Mouse (Mus musculus): ENCODE results near the gene Cygb. TPM values are rescaled to one million over a fixed set of nuclear protein-coding genes. Genes with fewer than 3 reads are reported as not detected.

Gene Cygb
- total and polyA plus RNA-seq, 2 experiments from 2014 or later, result 21.1 to 38.8 TPM

DNA sequence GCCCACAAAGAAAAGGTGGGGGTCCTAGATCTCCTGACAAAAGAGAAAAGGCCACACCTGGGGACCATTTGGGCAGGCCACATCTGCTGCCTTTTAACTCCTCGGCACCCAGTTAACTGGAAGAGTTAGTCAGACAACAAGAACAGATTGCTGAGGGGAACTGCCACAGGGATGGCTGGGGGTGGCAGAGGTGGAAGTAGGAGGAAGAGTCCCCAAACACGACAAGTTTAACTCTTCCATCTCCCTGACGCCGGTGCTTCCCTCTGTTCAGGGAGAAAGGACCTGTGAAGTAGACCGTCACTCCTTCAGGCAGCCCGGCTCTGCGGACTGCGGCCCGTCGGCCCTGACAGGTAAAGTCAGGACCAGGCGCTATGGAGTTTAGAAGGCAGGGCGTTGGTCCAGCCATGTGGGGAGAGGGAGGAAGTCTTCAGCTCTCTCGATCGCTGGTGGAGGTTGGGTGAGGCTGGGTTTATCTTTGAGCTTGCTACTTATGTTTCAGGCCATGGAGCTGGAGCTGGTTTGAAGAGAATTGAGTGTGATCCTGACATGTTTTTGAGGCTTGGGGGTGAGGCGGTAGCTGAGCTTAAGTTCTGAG, 5.0 kb upstream of the Cygb start:
- ATAC-seq (ENCODE audit: insufficient read depth, low read depth) (no peak), DNase-seq (ENCODE audit: low spot score) (no peak)
- H3K9me3 ChIP-seq (replicated peaks; ENCODE audit: control insufficient read depth, low read length), result no peaks in the 10 kb centered on the region
- no peak overlapping the region for H3K4me2 ChIP-seq (ENCODE audit: low read depth, low read length)
- H3K9ac ChIP-seq (replicated peaks; ENCODE audit: low read depth, low read length), result no peak overlapping the region
- no peaks in the 10 kb centered on the region for H3K36me3 ChIP-seq (replicated peaks; ENCODE audit: control insufficient read depth, insufficient read depth, low read length)
- peaks cover 32% of the 10 kb centered on the region for H3K4me1 ChIP-seq (ENCODE audit: control insufficient read depth, insufficient read depth)
- TF ChIP-seq EP300 (IDR thresholded peaks at IDR 0.05; ENCODE audit: low read depth) (no peak), CTCF (IDR thresholded peaks at IDR 0.05; ENCODE audit: low read depth) (no peak)
- WGBS, result 80% methylated on average over 15 of the region's 15 CpGs
- peaks cover 13% of the 10 kb centered on the region; the same call in 1 of the 2 replicates for H3K27me3 ChIP-seq (ENCODE audit: control insufficient read depth, insufficient read depth, low read length)
- no peak overlapping the region for H3K27ac ChIP-seq (ENCODE audit: low read depth)
- no peak overlapping the region for H3K4me3 ChIP-seq (ENCODE audit: low read depth, low read length)

DNA sequence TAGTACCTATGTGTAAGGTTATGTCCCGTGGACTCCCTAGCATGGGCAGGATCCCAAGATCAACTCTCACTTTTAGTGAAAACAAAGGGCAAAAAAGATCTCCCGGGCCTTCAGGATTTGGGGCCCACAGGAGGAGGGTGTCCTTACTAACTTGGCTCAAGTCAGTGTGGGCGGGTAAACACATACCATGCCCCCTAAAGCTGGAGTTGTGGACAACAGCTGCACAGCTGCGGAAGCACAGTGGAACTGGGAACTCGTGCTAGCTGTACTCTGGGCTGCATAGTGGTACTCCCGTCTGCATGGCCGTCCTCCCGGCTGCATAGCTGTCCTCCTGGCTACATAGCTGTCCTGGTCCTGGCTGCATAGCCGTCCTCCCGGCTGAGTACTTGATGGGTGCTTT, 4.1 kb upstream of the Cygb start:
- Histone ChIP-seq H3K27ac (ENCODE audit: low read depth) (peak overlapping the region; percentile 85; the same call in 1 of the 2 replicates), H3K4me1 (ENCODE audit: control insufficient read depth, insufficient read depth) (peaks cover 35% of the 10 kb centered on the region), H3K36me3 (replicated peaks; ENCODE audit: control insufficient read depth, insufficient read depth, low read length) (no peaks in the 10 kb centered on the region), H3K9me3 (replicated peaks; ENCODE audit: control insufficient read depth, low read length) (no peaks in the 10 kb centered on the region), H3K27me3 (ENCODE audit: control insufficient read depth, insufficient read depth, low read length) (peaks cover 21% of the 10 kb centered on the region), H3K4me2 (ENCODE audit: low read depth, low read length) (no peak overlapping the region), H3K4me3 (ENCODE audit: low read depth, low read length) (no peak overlapping the region), H3K9ac (replicated peaks; ENCODE audit: low read depth, low read length) (no peak overlapping the region)
- TF ChIP-seq EP300 (IDR thresholded peaks at IDR 0.05; ENCODE audit: low read depth) (no peak), CTCF (IDR thresholded peaks at IDR 0.05; ENCODE audit: low read depth) (no peak)
- DNase-seq (ENCODE audit: low spot score) (no peak), ATAC-seq (ENCODE audit: insufficient read depth, low read depth) (no peak; the same call in 1 of the 2 replicates)
- 69% methylated on average over 10 of the region's 10 CpGs for WGBS

DNA sequence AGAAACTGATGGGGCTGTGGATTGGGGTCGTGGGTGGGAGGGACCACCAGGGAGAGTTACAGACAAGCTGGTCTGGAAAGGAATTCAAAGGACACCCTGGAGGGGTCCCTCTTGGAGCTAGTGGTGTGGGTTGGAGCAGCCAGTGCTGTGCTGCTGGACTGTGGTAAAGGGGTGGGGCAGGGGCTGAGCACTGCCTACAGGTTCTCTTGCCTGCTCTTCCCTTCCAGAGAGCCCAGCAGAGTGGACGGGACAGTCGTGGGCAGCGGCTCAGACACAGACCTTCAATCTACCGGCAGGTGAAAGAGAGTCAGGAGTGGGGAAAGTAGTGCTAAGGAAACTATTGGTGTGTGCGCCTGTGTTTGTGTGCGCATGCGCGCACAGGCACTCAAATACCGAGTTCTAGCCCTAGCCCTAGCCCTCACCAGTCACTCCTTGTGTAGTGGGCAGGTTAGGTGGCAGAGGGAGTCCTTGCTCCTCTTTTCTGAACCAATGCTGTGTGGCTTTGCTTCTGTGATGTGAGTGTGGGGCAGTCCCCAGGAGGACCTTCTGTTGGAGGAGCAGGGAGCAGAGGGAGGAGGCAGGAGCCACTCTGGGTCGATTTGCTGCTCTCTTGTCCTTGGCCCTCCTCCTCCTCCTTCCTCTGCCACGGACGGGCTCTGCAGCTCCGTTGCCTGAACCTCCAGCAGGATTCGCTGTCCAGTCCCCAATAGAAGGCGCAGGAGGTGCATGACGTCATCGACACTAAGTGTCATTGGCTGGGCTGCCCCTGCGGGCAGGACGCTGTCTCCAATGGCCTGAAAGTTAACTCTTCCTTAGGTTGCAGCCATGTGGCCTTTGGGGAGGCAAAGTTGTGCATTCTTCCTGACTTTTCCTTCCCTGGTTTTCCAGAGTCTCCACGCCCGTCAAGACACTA, 3.5 kb upstream of the Cygb start:
- Histone ChIP-seq H3K4me3 (ENCODE audit: low read depth, low read length) (peak overlapping the region; percentile 33), H3K9me3 (replicated peaks; ENCODE audit: control insufficient read depth, low read length) (no peaks in the 10 kb centered on the region), H3K27ac (ENCODE audit: low read depth) (peak overlapping the region; percentile 85), H3K36me3 (replicated peaks; ENCODE audit: control insufficient read depth, insufficient read depth, low read length) (no peaks in the 10 kb centered on the region), H3K4me1 (ENCODE audit: control insufficient read depth, insufficient read depth) (peaks cover 30% of the 10 kb centered on the region), H3K27me3 (ENCODE audit: control insufficient read depth, insufficient read depth, low read length) (peaks cover 25% of the 10 kb centered on the region), H3K9ac (replicated peaks; ENCODE audit: low read depth, low read length) (peak overlapping the region; percentile 36; the same call in 1 of the 2 replicates), H3K4me2 (ENCODE audit: low read depth, low read length) (peak overlapping the region; percentile 56)
- WGBS, result 14% methylated on average over 21 of the region's 22 CpGs
- ATAC-seq (ENCODE audit: insufficient read depth, low read depth) (peak; percentile 92), DNase-seq (ENCODE audit: low spot score) (peak; percentile 98)
- peak; percentile 37 for TF ChIP-seq CTCF (IDR thresholded peaks at IDR 0.05; ENCODE audit: low read depth)
- no peak for TF ChIP-seq EP300 (IDR thresholded peaks at IDR 0.05; ENCODE audit: low read depth)

DNA sequence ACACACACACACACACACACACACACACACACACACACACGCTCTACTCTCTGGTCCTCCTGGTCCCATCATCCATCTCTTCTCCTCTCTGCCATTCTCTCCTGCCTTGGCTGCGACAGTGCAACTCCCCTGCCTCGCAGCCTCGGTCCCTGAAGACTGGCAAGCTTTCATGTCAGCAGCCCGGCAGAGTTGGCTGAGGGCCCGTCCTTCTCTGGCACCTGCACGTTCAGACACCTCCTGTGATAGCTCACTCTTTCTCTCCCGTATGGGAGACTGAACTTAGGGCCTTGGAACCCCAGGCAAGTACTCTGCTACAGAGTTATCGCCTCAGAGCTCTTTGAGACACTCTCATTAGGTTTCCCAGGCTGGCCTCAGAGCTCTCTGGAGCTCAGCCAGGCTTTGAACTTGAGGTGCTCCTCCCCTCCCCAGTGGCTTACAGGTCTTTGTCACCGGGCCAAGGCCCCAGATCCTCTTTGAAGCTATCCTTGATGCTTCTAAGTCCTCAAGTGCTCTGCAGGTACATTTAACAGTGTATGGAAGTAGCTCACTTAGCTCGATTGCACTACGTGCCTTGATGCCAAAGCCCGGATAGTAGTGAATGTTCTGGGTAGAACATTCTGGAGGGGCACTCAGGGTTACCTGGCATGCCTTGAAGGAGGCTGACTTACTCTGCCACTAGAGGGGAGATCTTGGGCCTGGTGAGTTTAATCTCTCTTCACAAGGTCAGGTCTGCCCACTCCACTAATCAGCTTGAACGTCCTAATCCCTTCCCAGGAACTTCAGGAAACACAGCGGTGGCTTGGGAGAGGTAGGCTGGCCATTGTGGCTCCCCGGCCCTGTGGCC, 2.5 kb upstream of the Cygb start:
- TF ChIP-seq EP300 (IDR thresholded peaks at IDR 0.05; ENCODE audit: low read depth) (no peak), CTCF (IDR thresholded peaks at IDR 0.05; ENCODE audit: low read depth) (no peak)
- no peak overlapping the region for H3K9ac ChIP-seq (replicated peaks; ENCODE audit: low read depth, low read length)
- peak overlapping the region; percentile 85; the same call in 1 of the 2 replicates for H3K27ac ChIP-seq (ENCODE audit: low read depth)
- no peaks in the 10 kb centered on the region for H3K36me3 ChIP-seq (replicated peaks; ENCODE audit: control insufficient read depth, insufficient read depth, low read length)
- WGBS, result 35% methylated on average over 16 of the region's 16 CpGs
- no peak overlapping the region for H3K4me2 ChIP-seq (ENCODE audit: low read depth, low read length)
- H3K4me3 ChIP-seq (ENCODE audit: low read depth, low read length), result no peak overlapping the region
- no peaks in the 10 kb centered on the region for H3K9me3 ChIP-seq (replicated peaks; ENCODE audit: control insufficient read depth, low read length)
- H3K27me3 ChIP-seq (ENCODE audit: control insufficient read depth, insufficient read depth, low read length), result peaks cover 34% of the 10 kb centered on the region
- DNase-seq (ENCODE audit: low spot score) (no peak), ATAC-seq (ENCODE audit: insufficient read depth, low read depth) (no peak)
- H3K4me1 ChIP-seq (ENCODE audit: control insufficient read depth, insufficient read depth), result peaks cover 20% of the 10 kb centered on the region

DNA sequence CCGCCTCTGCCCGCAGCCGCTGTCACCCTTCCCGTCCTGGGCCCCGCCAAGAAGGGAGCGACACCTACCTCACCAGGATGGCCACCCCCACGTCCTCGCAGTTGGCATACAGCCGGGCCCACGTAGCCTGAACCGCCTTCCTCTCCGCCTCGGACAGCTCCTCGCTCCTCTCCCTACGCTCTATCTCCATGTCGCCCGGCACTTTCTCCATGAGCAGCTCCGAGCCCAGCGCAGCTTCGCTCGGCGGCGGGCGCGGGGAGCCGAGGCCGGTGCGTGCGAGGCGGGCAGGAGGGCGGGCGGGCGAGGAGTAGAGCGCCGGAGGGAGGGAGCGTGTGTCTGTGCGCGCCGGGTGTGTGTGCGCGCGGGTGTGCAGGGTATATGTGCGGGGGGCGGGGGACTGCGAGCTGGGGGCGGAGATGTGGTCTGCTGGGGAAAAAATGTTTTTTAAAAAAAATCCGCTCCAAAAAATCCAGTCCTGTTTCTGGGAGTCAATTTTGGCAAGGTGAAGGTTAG, 348 bp downstream of the Cygb start:
- no peaks in the 10 kb centered on the region for H3K9me3 ChIP-seq (replicated peaks; ENCODE audit: control insufficient read depth, low read length)
- under 1% methylated on average over 45 of the region's 47 CpGs for WGBS
- H3K27me3 ChIP-seq (ENCODE audit: control insufficient read depth, insufficient read depth, low read length), result peaks cover 43% of the 10 kb centered on the region
- H3K4me3 ChIP-seq (ENCODE audit: low read depth, low read length), result peak overlapping the region; percentile 55
- H3K27ac ChIP-seq (ENCODE audit: low read depth), result no peak overlapping the region
- TF ChIP-seq CTCF (IDR thresholded peaks at IDR 0.05; ENCODE audit: low read depth) (no peak), EP300 (IDR thresholded peaks at IDR 0.05; ENCODE audit: low read depth) (no peak)
- ATAC-seq (ENCODE audit: insufficient read depth, low read depth) (no peak), DNase-seq (ENCODE audit: low spot score) (no peak)
- H3K36me3 ChIP-seq (replicated peaks; ENCODE audit: control insufficient read depth, insufficient read depth, low read length), result no peaks in the 10 kb centered on the region
- H3K9ac ChIP-seq (replicated peaks; ENCODE audit: low read depth, low read length), result peak overlapping the region; percentile 47
- peak overlapping the region; percentile 80 for H3K4me2 ChIP-seq (ENCODE audit: low read depth, low read length)
- H3K4me1 ChIP-seq (ENCODE audit: control insufficient read depth, insufficient read depth), result peaks cover 16% of the 10 kb centered on the region

Data from heart, postnatal 0 days (tissue).